ENCODE assay signal across 8 mouse cellular contexts in the genomic region with DNA sequence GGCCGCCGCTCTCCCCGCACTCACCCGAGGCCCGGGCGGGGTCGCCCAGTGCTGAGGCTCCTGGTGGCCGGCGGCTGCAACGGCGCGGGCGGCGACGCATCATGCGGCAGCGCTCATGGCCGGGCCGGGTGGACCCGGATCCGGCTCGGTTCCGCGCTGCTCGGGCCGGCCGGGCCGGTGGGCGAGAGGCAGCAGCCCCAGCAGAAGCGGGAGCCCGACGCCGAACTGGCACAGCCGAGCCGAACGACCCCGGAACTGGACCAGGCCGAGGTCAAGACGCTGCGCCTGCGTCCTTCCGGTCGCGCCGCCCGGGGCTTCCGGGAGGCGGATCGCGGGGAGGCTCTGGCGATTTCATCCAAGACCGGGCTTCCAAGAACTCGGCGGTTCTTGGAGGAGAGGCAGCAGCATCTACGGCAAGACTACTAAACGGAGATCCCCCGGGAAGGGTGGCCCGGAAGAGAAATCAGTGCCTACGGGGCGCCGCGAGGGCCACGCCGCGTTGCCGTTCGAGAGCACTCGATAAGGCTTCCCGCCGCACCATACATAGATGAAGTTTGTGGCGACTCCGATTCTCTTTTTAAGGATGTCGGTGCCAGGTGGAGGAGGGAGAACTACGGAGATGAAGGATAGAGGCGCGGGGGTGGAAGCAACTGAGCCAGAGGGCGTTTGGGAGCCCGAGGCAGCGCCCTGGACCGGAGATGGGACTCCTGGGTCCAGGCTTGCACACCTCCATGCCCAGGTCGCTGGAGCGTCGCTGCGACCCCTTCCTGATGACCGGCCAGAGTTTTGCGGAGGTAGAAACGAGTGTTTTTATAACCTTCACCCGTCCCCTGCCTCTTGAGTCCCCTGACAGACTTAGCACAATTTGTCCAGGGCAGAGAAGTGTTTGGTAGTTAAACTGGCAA. TPM values are rescaled to one million over a fixed set of nuclear protein-coding genes. Genes with fewer than 3 reads are reported as not detected.
A peak's percentile ranks its signal among the peaks of the same experiment; 100 is the strongest.
DNase-seq lines count a peak whose midpoint lies in the region; ATAC-seq lines count a peak whose summit lies in the region.

TSS of gene Zdhhc7 (minus strand) at position 415 of the 905 bp plus-strand sequence.

- peak within 1 kb of the TSS; percentile 91 for H3K27ac ChIP-seq in hindbrain, embryonic 14.5 days

- H3K27me3 ChIP-seq in hindbrain, embryonic 14.5 days (ENCODE audit: control insufficient read depth, insufficient read depth, low read length): no peaks in the 10 kb centered on the region

- ATAC-seq in hindbrain, embryonic 14.5 days (ENCODE audit: low FRiP score): peak; percentile 79

- H3K9ac ChIP-seq in hindbrain, embryonic 14.5 days: peak within 1 kb of the TSS; percentile 92

- peak within 1 kb of the TSS; percentile 96 for H3K4me2 ChIP-seq in hindbrain, embryonic 14.5 days (replicated peaks)

- H3K4me3 ChIP-seq in hindbrain, embryonic 14.5 days (replicated peaks; ENCODE audit: low read length): peak within 1 kb of the TSS; percentile 96

- peaks cover 26% of the 10 kb centered on the region for H3K4me1 ChIP-seq in hindbrain, embryonic 14.5 days (replicated peaks; ENCODE audit: control insufficient read depth, insufficient read depth, low read length)

- WGBS in hindbrain, embryonic 14.5 days: under 1% methylated on average over 85 of the region's 88 CpGs

- DNase-seq in NIH3T3 (ENCODE audit: low read depth): peak; percentile 85
- peak; percentile 84 to 85 for DNase-seq in cerebellum, postnatal 14 days
- DNase-seq in frontal cortex, postnatal 36 days (ENCODE audit: low spot score in 2 of 2): peak; percentile 87 to 88
- DNase-seq in hindbrain, embryonic 14.5 days (ENCODE audit: low spot score): peak; percentile 79
- DNase-seq in layer of hippocampus, postnatal 36 days: peak; percentile 85
- peak; percentile 86 for DNase-seq in lung, postnatal 25 days (ENCODE audit: low spot score)
- peak; percentile 77 for DNase-seq in retina, embryonic 14.5 days (ENCODE audit: low spot score)
- peak; percentile 73 to 76 for DNase-seq in thymus, postnatal 36 days

- H3K36me3 ChIP-seq in hindbrain, embryonic 14.5 days (replicated peaks; ENCODE audit: control insufficient read depth, insufficient read depth): 0 out of 2 replicates have a peak, but pooled peaks cover 10% of the 10 kb centered on the region

- no peaks in the 10 kb centered on the region for H3K9me3 ChIP-seq in hindbrain, embryonic 14.5 days (ENCODE audit: control insufficient read depth, low read length)

RNA-seq across cellular contexts. Expression of gene Zdhhc7, which starts in this region (rescaled TPM):
- polyA plus RNA-seq in hindbrain, embryonic 14.5 days (2014; fragmentation: Nextera tagmentation; extraction: Ambion mirVana): 25.5 and 26.4 TPM in 2 replicates
- total RNA-seq in layer of hippocampus, postnatal 36 days (2021): 10 to 100 TPM; 35.8 to 37.7 TPM

Comparison
In these comparisons a context has a peak if more than half of its experiments do, and no peak if none do; other contexts are left out.
1. Peak in every context shown above with its lines: DNase-seq, ATAC-seq, H3K4me3 ChIP-seq and H3K27ac ChIP-seq.